ENCODE assay signal across 2 mouse cellular contexts in genomic region chr8:20382146-20382545, GRCm38 (mm10). TPM values are rescaled to one million over a fixed set of nuclear protein-coding genes. Genes with fewer than 3 reads are reported as not detected.
"Had no signal": no experiment of that assay in that cellular context is flagged by ENCODE, and none has a peak within 500 bp of the region (broad histone marks: within the 10 kb centered on the region; RNA-seq: fewer than 3 reads in every experiment).

No protein-coding gene starts in this region.

RNA-seq across cellular contexts. Expression of gene Gm15319, which starts 19.1 kb away (rescaled TPM):
- total RNA-seq: megakaryocyte, adult 5-6 weeks; megakaryocyte-erythroid progenitor cell, adult 5-6 weeks had no signal
